Mouse (Mus musculus): ENCODE data around the gene Bcas3. TPM values are rescaled to one million over a fixed set of nuclear protein-coding genes. Genes with fewer than 3 reads are reported as not detected.

Gene Bcas3
- polyA plus RNA-seq (2017; shearing (Covaris generic)) = 49.5 TPM

DNA sequence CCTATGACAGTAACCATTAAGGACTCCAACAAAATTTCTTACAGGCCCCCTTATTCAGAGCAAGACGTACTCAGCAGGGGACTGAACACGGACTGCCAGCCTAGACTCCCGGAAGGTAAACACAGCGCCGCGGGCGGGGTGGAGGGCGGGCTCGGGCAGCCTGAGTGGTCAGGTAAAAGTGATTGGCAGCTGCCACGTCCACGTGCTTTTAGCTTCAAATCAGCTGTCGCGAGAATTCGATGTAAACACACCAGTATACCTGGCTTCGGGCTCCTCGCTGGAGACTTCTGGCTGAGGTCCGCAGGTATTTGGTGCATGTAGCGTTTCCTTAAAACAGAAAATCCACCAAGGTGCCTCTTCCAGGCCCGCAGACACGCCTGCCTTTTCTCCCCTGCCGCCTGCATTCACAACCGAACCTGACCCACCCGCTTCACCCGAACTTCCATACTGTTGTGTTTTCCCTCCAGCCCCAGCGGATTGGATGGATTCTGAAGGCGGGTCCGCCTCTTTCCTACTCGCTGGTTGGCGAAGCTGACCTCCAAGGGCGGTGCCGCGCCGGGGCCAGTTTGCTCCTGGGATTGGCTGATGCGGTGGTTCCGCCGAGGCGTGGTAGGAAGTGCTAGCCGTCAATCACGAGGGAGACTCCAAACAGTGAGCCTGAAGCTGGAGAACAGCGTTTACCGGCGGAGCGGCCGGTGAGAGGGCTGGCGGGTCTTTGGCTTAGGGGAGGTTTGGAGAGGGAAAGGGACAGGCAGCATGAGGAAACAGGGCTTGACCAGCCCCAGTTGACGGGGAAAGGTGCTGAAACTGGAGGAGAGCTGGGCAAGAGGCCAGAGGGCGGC lies at the start of gene Bcas3:
Gene Bcas3 (plus strand): TSS at position 629 of the 842 bp plus-strand sequence.

DNA sequence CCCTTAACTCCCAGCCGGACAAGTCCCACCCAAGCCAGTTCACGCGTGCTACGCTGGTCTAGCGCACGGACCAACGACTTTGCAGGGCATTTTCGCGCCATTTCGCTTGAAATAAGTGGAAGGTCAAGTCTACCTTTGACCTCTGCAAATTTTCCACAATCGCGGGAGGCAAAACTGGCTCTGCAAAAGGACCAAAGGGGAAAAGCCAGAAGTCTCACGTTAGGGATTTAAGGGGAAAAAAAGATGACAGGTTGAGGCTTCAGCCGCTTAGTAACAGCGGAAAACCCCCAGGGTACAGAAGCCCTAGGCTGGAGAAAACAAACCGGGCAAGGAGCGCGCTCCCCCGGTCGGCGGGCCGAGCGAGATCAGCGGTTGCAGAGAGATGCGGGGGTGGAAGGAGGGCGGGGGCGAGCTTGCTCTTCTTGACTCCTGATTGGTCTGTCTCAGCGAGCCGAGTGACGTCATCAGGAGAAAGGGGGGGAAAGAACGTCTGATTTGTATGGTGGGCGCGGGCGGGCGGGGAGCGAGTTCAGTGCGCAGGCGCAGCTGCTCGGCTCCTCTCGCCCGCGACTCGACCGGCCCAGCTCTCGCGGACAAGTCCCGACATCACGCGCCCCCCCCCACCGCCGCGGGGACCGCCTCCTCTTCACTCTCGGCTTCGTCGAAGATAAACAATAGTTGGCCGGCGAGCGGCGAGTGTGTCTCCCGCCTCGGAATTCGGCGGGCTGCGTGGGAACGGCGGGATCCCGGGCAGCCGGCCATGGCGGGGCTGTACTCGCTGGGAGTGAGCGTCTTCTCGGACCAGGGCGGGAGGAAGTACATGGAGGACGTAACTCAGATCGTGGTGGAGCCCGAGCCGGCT lies 42.0 kb upstream of the Bcas3 start, which contains the start of gene Ppm1d:
Gene Ppm1d (plus strand): TSS at position 532 of the 862 bp plus-strand sequence.

DNA sequence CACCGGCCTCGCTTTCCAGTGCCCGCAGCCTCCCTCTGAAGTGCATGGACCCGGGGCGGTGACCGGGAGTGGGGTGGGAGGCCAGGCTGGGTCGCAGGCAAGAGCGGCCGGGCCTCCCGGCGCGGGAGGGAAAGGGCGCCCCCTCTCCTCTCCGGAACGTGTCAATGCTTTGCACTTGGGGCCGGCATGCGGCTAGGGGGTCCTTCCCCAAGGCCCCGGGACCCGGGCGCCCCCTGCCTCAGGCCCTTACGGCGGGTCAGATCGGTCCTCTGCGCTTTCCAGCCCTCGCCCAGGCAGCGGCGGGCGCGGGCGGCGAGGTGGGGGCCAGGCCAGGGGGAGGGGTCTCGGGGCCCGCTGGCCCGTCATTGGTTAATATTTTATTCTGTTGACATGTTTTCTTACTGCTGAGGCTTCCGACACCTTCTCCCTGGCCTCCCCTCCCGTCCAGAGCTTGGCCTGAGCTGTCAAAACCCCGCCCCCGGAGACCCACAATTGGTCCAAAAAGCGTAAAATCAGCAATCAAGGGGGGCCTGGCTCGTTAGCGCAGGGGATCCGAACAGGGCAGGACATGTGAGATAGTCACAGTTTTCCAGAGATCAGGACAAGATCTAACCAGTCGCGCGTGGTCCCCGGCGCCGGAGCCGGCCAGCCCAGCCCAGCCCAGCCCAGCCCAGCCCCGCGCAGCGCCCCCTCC lies 479.4 kb downstream of the Bcas3 start, which contains the start of gene Tbx2:
Gene Tbx2 (plus strand): TSS at position 321 of the 694 bp plus-strand sequence.

GRCm38 (mm10) chr11:85850233-85850632 lies 497.3 kb downstream of the Bcas3 start, which contains the start of gene Gm11444:
Gene Gm11444 (minus strand): TSS chr11:85850333.

Other genes with a start within 250 kb of the Bcas3 start
- gene Usp32, start 213.0 kb upstream of the Bcas3 start, polyA plus RNA-seq (2017; shearing (Covaris generic)) = 19.0 TPM
- not detected for gene 1700125H20Rik, start 182.8 kb upstream of the Bcas3 start, polyA plus RNA-seq (2017; shearing (Covaris generic))
- gene Appbp2, start 118.0 kb upstream of the Bcas3 start, polyA plus RNA-seq (2017; shearing (Covaris generic)) = 41.1 TPM
- 63.3 TPM for gene Ppm1d, start 41.9 kb upstream of the Bcas3 start, polyA plus RNA-seq (2017; shearing (Covaris generic))

All from effector memory CD4-positive, alpha-beta T cell, adult 5 months (primary cell).